Mouse (Mus musculus) intestine, postnatal 0 days (tissue): Measurements from ENCODE around the gene Zdhhc15. TPM values are rescaled to one million over a fixed set of nuclear protein-coding genes. Genes with fewer than 3 reads are reported as not detected.

ENCODE experiments used
- ATAC-seq: fragments of 200-750 bp; cut with Nextera tagmentation; 2 replicates; pipeline ENCODE4 v1.8.0; 2017; ENCODE audit warnings: mild to moderate bottlenecking, moderate TSS enrichment, moderate library complexity
- H3K27ac ChIP-seq: fragments of 300-500 bp; sonication (generic); 2 replicates; pipeline ENCODE4 v1.5.1; 2014; ENCODE audit warnings: mild to moderate bottlenecking, low read depth, low read length, moderate library complexity
- H3K27me3 ChIP-seq: fragments of 300-500 bp; sonication (generic); replicated peaks from 2 replicates; pipeline ENCODE4 v1.6.1; 2014; ENCODE audit warnings: low read length, mixed read lengths; ENCODE audit not compliant: control insufficient read depth, insufficient read depth
- H3K36me3 ChIP-seq: fragments of 300-500 bp; sonication (generic); 2 replicates; pipeline ENCODE4 v1.6.1; 2014; ENCODE audit warnings: mild to moderate bottlenecking, moderate library complexity; ENCODE audit not compliant: control insufficient read depth, insufficient read depth
- H3K4me1 ChIP-seq: fragments of 300-500 bp; sonication (generic); replicated peaks from 2 replicates; pipeline ENCODE4 v1.6.1; 2014; ENCODE audit warnings: antibody characterized with exemption, low read length, mixed read lengths; ENCODE audit not compliant: control insufficient read depth, insufficient read depth
- H3K4me2 ChIP-seq: fragments of 300-500 bp; sonication (generic); replicated peaks from 2 replicates; pipeline ENCODE4 v1.6.1; 2014; ENCODE audit warnings: low read depth, mild to moderate bottlenecking, moderate library complexity
- H3K4me3 ChIP-seq: fragments of 300-500 bp; sonication (generic); 2 replicates; pipeline ENCODE4 v1.5.1; 2014; ENCODE audit warnings: low read depth, low read length
- H3K9ac ChIP-seq: fragments of 300-500 bp; sonication (generic); 2 replicates; pipeline ENCODE4 v1.6.1; 2014; ENCODE audit warnings: mild to moderate bottlenecking, low read depth, low read length
- H3K9me3 ChIP-seq: fragments of 300-500 bp; sonication (generic); 2 replicates; pipeline ENCODE4 v1.6.1; 2016; ENCODE audit warnings: mixed run types; ENCODE audit not compliant: control insufficient read depth
- CTCF ChIP-seq: sonication (generic); IDR thresholded peaks from 2 replicates; pipeline ENCODE4 v1.5.1; 2016; ENCODE audit warnings: low read depth, mild to moderate bottlenecking, control low read depth, antibody characterized with exemption, moderate library complexity
- WGBS: fragments of 180-500 bp; shearing (Covaris S2); extraction: QIAGEN DNeasy Blood & Tissue Kit; methylation state at CpG from one replicate; pipeline ENCODE4 v1.1.7; 2014; 5-methylcytosine and 5-hydroxymethylcytosine counted together
- polyA plus RNA-seq: library from polyadenylated mRNA; unstranded; fragments of >200 nt; fragmentation: Nextera tagmentation; extraction: Ambion mirVana; gene quantifications from 2 replicates; pipeline ENCODE4 v1.2.1, GENCODE M21; 2015

The Zdhhc15 gene
- polyA plus RNA-seq, 1 experiment from 2014 or later: 2.3 TPM

GRCm38 (mm10) chrX:104573946-104574345 lies 96.9 kb downstream of the Zdhhc15 start:
- no peak overlapping the region for H3K27ac ChIP-seq
- no peak overlapping the region for H3K4me3 ChIP-seq
- TF ChIP-seq CTCF: no peak
- H3K36me3 ChIP-seq: no peaks in the 10 kb centered on the region
- ATAC-seq: no peak
- WGBS: 85% methylated on average over 5 of the region's 5 CpGs
- no peaks in the 10 kb centered on the region for H3K4me1 ChIP-seq
- H3K9me3 ChIP-seq: no peaks in the 10 kb centered on the region
- no peak overlapping the region for H3K9ac ChIP-seq
- no peaks in the 10 kb centered on the region for H3K27me3 ChIP-seq
- H3K4me2 ChIP-seq: no peak overlapping the region

DNA sequence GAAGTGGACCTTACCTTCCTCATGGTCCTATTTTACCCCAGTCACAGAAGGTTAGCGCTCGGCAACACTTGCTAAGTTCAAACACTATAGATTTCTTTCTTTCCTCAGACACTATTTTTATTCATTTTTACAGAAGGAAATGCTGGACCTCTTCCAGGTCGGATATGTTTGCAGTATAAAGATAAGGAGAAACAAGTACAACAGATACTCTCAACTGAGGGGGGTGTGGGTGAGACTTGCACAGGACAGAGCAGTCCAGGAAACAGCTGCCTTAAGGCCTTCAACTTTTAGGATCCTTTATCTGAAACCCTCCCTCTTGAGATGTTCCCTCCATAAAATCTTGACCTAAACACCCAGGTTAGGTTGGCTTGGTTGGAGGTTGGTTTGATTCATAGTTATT lies 103.4 kb downstream of the Zdhhc15 start:
- no peak overlapping the region for H3K27ac ChIP-seq
- H3K4me2 ChIP-seq: no peak overlapping the region
- no peak overlapping the region for H3K9ac ChIP-seq
- WGBS: 53% methylated on average over 3 of the region's 3 CpGs
- TF ChIP-seq CTCF: no peak
- H3K4me1 ChIP-seq: no peaks in the 10 kb centered on the region
- no peaks in the 10 kb centered on the region for H3K27me3 ChIP-seq
- H3K4me3 ChIP-seq: no peak overlapping the region
- H3K36me3 ChIP-seq: no peaks in the 10 kb centered on the region
- ATAC-seq: no peak
- H3K9me3 ChIP-seq: no peaks in the 10 kb centered on the region

- Histone ChIP-seq H3K9me3 (no peaks in the 10 kb centered on the region), H3K9ac (no peak overlapping the region), H3K4me3 (no peak overlapping the region), H3K27me3 (no peaks in the 10 kb centered on the region), H3K4me2 (no peak overlapping the region), H3K36me3 (no peaks in the 10 kb centered on the region), H3K4me1 (no peaks in the 10 kb centered on the region), H3K27ac (no peak overlapping the region)
- no peak for TF ChIP-seq CTCF
- no peak for ATAC-seq
- 90% methylated on average over 1 of the region's 1 CpGs for WGBS
These were observed 125.6 kb downstream of the Zdhhc15 start for GRCm38 (mm10) chrX:104545283-104545682.

DNA sequence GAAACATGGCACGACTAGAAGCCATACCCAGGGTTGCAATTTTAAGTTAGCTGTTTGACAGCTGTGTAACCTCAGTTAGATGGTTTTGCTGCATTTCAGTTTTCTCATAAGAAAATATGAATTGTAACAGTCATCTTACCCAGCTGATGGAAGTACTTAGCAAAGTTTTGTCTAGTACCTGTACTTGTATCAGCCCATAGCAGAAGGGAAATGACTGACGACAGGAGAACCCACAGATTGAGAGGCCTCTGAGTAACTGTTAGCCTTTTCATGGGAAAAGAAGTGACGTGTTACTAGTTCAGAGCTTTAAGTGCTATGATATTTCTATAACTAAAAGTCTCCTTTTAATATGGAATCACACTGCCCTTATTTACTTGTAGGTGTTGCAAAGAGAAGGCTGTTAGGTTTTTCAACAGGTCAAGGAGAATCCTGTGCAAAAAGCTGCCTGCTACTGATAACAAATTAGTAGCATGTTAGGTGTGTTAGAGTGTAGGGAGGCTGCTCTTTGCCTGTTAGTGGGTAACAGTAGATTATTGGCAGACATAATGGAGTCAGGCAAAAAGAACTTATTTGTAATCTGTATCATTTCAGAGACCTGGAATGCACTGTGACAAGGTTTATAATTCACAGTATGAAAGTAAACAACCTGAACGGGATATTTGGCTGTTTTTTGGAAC lies 126.8 kb downstream of the Zdhhc15 start:
- no peak for TF ChIP-seq CTCF
- Histone ChIP-seq H3K9ac (no peak overlapping the region), H3K27ac (no peak overlapping the region), H3K9me3 (no peaks in the 10 kb centered on the region), H3K27me3 (no peaks in the 10 kb centered on the region), H3K4me1 (no peaks in the 10 kb centered on the region), H3K4me3 (no peak overlapping the region), H3K4me2 (no peak overlapping the region), H3K36me3 (no peaks in the 10 kb centered on the region)
- 75% methylated on average over 4 of the region's 4 CpGs for WGBS
- no peak for ATAC-seq

GRCm38 (mm10) chrX:104542635-104543034 lies 128.2 kb downstream of the Zdhhc15 start:
- Histone ChIP-seq H3K4me3 (no peak overlapping the region), H3K4me2 (no peak overlapping the region), H3K27me3 (no peaks in the 10 kb centered on the region), H3K9me3 (no peaks in the 10 kb centered on the region), H3K9ac (no peak overlapping the region), H3K36me3 (no peaks in the 10 kb centered on the region), H3K4me1 (no peaks in the 10 kb centered on the region), H3K27ac (no peak overlapping the region)
- TF ChIP-seq CTCF: no peak
- WGBS: 94% methylated on average over 4 of the region's 4 CpGs
- no peak for ATAC-seq

DNA sequence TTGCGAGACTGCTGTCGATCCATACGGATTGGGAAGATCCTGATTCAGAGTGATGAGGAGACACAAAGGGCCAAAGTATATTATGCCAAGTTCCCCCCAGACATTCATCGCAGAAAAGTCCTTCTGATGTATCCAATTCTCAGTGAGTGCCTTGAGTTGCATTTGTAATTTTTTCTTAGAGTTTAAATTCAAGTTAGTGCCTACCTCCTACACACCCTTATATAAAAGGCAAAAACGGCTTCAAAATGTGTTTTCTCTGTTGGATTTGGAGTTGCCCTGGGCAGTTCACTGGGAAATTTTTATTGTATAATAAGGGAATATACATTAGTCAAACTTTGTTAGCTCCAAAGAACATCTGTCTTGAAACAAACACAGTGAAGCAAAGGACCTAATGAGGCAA lies 169.1 kb downstream of the Zdhhc15 start:
- no peaks in the 10 kb centered on the region for H3K36me3 ChIP-seq
- no peaks in the 10 kb centered on the region for H3K9me3 ChIP-seq
- no peak for ATAC-seq
- WGBS: 92% methylated on average over 5 of the region's 5 CpGs
- no peak overlapping the region for H3K9ac ChIP-seq
- H3K27ac ChIP-seq: no peak overlapping the region
- no peaks in the 10 kb centered on the region for H3K27me3 ChIP-seq
- H3K4me1 ChIP-seq: no peaks in the 10 kb centered on the region
- H3K4me3 ChIP-seq: no peak overlapping the region
- no peak for TF ChIP-seq CTCF
- H3K4me2 ChIP-seq: no peak overlapping the region
